Mouse (Mus musculus) kidney, postnatal 0 days (tissue): Measurements from ENCODE around the gene Bsx. TPM values are rescaled to one million over a fixed set of nuclear protein-coding genes. Genes with fewer than 3 reads are reported as not detected.

Source experiments
- ATAC-seq: fragments of 200-750 bp; cut with Nextera tagmentation; replicated peaks from 2 replicates; pipeline ENCODE4 v1.8.0; 2017; ENCODE audit warnings: low read depth, moderate number of reproducible peaks, moderate TSS enrichment, moderate library complexity; ENCODE audit not compliant: low FRiP score
- DNase-seq: peaks from one replicate; pipeline ENCODE4 v3.0.0-alpha.2; 2016; ENCODE audit warnings: low spot score
- H3K27ac ChIP-seq: fragments of 300-500 bp; sonication (generic); 2 replicates; pipeline ENCODE4 v1.5.1; 2014; ENCODE audit warnings: mild to moderate bottlenecking
- H3K27me3 ChIP-seq: fragments of 300-500 bp; sonication (generic); 2 replicates; pipeline ENCODE4 v1.6.1; 2014; ENCODE audit warnings: low read length, mixed read lengths; ENCODE audit not compliant: insufficient read depth
- H3K36me3 ChIP-seq: fragments of 300-500 bp; sonication (generic); 2 replicates; pipeline ENCODE4 v1.6.1; 2014; ENCODE audit warnings: low read length, mixed read lengths; ENCODE audit not compliant: insufficient read depth
- H3K4me1 ChIP-seq: fragments of 300-500 bp; sonication (generic); replicated peaks from 2 replicates; pipeline ENCODE4 v1.6.1; 2014; ENCODE audit warnings: antibody characterized with exemption, low read length, mixed read lengths; ENCODE audit not compliant: insufficient read depth
- H3K4me2 ChIP-seq: fragments of 300-500 bp; sonication (generic); 2 replicates; pipeline ENCODE4 v1.6.1; 2014; ENCODE audit warnings: mild to moderate bottlenecking, low read length, moderate library complexity, mixed read lengths
- H3K4me3 ChIP-seq: fragments of 300-500 bp; sonication (generic); replicated peaks from 2 replicates; pipeline ENCODE4 v1.5.1; 2014; ENCODE audit warnings: low read depth, low read length
- H3K9ac ChIP-seq: fragments of 300-500 bp; sonication (generic); 2 replicates; pipeline ENCODE4 v1.6.1; 2014; ENCODE audit warnings: low read depth, low read length
- H3K9me3 ChIP-seq: fragments of 300-500 bp; sonication (generic); replicated peaks from 2 replicates; pipeline ENCODE4 v1.6.1; 2016; ENCODE audit warnings: low read length, inconsistent platforms, mixed read lengths
- CTCF ChIP-seq: IDR thresholded peaks from 2 replicates; pipeline ENCODE4 v1.5.1; 2016; ENCODE audit warnings: antibody characterized with exemption, low read depth, mild to moderate bottlenecking, moderate library complexity
- WGBS: fragments of 180-500 bp; shearing (Covaris S2); extraction: QIAGEN DNeasy Blood & Tissue Kit; methylation state at CpG from one replicate; pipeline ENCODE4 v1.1.7; 2014; 5-methylcytosine and 5-hydroxymethylcytosine counted together
- polyA plus RNA-seq: library from polyadenylated mRNA; unstranded; fragments of >200 nt; fragmentation: Nextera tagmentation; extraction: Ambion mirVana; gene quantifications from 2 replicates; pipeline ENCODE4 v1.2.1, GENCODE M21; 2015

Bsx gene
- polyA plus RNA-seq, 1 experiment from 2014 or later, result not detected

DNA sequence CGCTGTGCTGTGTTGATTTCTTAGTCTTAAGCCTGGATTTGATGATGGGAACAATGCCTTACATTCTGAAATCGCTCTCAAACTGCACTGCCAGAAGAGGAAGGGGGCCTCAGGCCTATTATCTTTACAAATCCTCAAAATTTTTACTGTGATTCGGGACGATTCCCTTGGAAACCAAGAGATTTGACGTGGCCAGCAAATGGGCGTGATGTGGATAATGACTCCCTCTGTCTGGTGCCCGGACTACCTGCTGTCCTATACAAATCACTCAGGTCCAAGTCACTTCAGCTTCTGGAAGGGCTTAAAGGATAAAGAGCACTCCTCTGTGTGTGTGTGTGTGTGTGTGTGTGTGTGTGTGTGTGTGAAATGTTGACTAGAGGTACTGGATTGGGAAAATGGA lies 35.0 kb downstream of the Bsx start:
- Histone ChIP-seq H3K9me3 (no peaks in the 10 kb centered on the region), H3K27ac (no peak overlapping the region), H3K9ac (no peak overlapping the region), H3K4me3 (no peak overlapping the region), H3K4me1 (no peaks in the 10 kb centered on the region), H3K36me3 (no peaks in the 10 kb centered on the region), H3K27me3 (no peaks in the 10 kb centered on the region), H3K4me2 (no peak overlapping the region)
- no peak for TF ChIP-seq CTCF
- DNase-seq, result no peak
- no peak for ATAC-seq
- WGBS, result 72% methylated on average over 7 of the region's 7 CpGs

GRCm38 (mm10) chr9:40917871-40918613 lies 44.1 kb downstream of the Bsx start:
- peak; percentile 38 for DNase-seq
- Histone ChIP-seq H3K4me2 (peak overlapping the region; percentile 14; the same call in 1 of the 2 replicates), H3K9ac (no peak overlapping the region), H3K27ac (no peak overlapping the region), H3K4me1 (no peaks in the 10 kb centered on the region), H3K36me3 (no peaks in the 10 kb centered on the region), H3K27me3 (no peaks in the 10 kb centered on the region), H3K4me3 (no peak overlapping the region), H3K9me3 (no peaks in the 10 kb centered on the region)
- no peak for TF ChIP-seq CTCF
- 24% methylated on average over 12 of the region's 12 CpGs for WGBS
- peak; percentile 71; the same call in 1 of the 2 replicates for ATAC-seq

DNA sequence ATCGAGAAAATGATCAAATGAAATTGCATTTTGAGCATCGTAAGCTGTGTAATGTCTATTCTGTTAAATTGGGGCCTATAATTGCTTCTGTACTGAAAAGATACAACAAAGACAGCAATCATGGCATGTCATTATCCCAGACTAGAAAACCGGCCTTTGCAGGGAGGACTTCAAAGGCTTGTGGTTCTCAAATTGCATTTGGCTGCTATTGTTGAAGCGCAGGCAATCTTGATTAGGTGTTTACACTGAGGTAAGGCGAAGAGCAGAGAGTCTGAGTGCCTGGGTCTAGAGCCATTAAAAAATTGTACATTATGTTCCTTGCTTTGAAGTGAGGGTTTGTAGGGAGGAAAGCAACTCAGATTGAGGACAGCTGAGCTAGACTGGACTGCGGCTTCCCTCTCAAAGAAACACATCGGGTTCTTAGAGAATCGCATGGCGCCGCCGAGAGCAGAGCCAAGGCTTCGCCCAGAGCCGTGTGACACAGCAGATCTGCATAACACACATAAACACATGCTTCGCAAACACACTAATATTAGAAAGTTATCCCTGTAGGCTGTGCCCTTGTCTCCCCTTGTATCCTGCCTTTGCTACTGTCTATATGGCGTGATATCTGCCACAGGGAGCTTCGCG lies 53.5 kb downstream of the Bsx start:
- 65% methylated on average over 17 of the region's 17 CpGs for WGBS
- Histone ChIP-seq H3K4me1 (no peaks in the 10 kb centered on the region), H3K27ac (no peak overlapping the region), H3K27me3 (no peaks in the 10 kb centered on the region), H3K9me3 (no peaks in the 10 kb centered on the region), H3K9ac (no peak overlapping the region), H3K36me3 (no peaks in the 10 kb centered on the region), H3K4me2 (no peak overlapping the region), H3K4me3 (no peak overlapping the region)
- ATAC-seq, result no peak
- TF ChIP-seq CTCF, result no peak
- DNase-seq, result no peak

Other genes starting within 250 kb of the Bsx start
- not detected in 2 replicates for gene Gm21915, start 203.5 kb upstream of the Bsx start, polyA plus RNA-seq
- 23.6 and 26.2 TPM in 2 replicates for gene Clmp, start 188.2 kb upstream of the Bsx start, polyA plus RNA-seq
- 1,937 and 2,022 TPM in 2 replicates for gene Hspa8, start 73.1 kb upstream of the Bsx start, polyA plus RNA-seq
- gene Jhy, start 90.0 kb downstream of the Bsx start, polyA plus RNA-seq, result 0.14 and 0.17 TPM in 2 replicates
- gene Crtam, start 130.5 kb downstream of the Bsx start, polyA plus RNA-seq, result 0.41 and 0.46 TPM in 2 replicates